Mouse (Mus musculus) embryonic fibroblast, embryonic 13.5 days (primary cell): ENCODE data around the gene Zfp62. TPM values are rescaled to one million over a fixed set of nuclear protein-coding genes. Genes with fewer than 3 reads are reported as not detected.

ENCODE experiments used
- H3K27ac ChIP-seq: 2 replicates; pipeline ENCODE4 v1.5.1; 2012; ENCODE audit warnings: low read length, control low read depth, inconsistent platforms; ENCODE audit not compliant: insufficient read depth
- H3K4me1 ChIP-seq: 2 replicates; pipeline ENCODE4 v1.6.1; 2011; ENCODE audit warnings: low read length; ENCODE audit not compliant: control insufficient read depth, insufficient read depth
- H3K4me3 ChIP-seq: 2 replicates; pipeline ENCODE4 v1.5.1; 2011; ENCODE audit warnings: mild to moderate bottlenecking, control low read depth, low read length; ENCODE audit not compliant: insufficient read depth
- CTCF ChIP-seq: IDR thresholded peaks from 2 replicates; pipeline ENCODE4 v1.5.1; 2011; ENCODE audit warnings: mild to moderate bottlenecking, control low read depth, low read length, moderate library complexity, borderline replicate concordance; ENCODE audit not compliant: insufficient read depth
- POLR2A ChIP-seq: IDR thresholded peaks from 2 replicates; pipeline ENCODE4 v1.6.1; 2011; ENCODE audit warnings: low read depth, mild to moderate bottlenecking, control low read depth, low read length, moderate library complexity
- polyA plus RNA-seq: library from polyadenylated mRNA; stranded (reverse); fragments of >200 nt; gene quantifications from 2 replicates; pipeline ENCODE4 v1.2.4, GENCODE M21; 2011; ENCODE audit warnings: low read depth; ENCODE audit not compliant: missing spikeins, insufficient read length

Zfp62 gene
- polyA plus RNA-seq, 1 experiment, result 66.0 TPM

DNA sequence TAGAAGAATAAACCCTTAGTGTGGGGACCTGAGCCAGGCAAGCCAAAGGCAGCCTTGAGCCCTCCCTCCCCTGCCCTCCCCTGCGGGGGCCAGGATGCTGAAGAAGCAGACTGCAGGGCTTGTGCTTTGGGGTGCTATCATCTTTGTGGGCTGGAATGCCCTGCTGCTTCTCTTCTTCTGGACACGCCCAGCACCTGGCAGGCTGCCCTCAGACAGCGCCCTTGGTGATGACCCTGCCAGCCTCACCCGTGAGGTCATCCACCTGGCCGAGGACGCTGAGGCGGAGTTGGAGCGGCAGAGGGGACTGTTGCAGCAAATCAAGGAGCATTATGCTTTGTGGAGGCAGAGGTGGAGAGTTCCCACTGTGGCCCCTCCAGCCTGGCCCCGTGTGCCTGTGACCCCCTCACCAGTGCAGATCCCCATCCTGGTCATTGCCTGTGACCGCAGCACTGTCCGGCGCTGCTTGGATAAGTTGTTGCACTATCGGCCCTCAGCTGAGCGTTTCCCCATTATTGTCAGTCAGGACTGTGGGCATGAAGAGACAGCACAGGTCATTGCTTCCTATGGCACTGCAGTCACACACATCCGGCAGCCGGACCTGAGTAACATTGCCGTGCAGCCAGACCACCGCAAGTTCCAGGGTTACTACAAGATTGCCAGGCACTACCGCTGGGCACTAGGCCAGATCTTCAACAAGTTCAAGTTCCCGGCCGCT lies 57.7 kb downstream of the Zfp62 start:
- TF ChIP-seq POLR2A, result no peak
- TF ChIP-seq CTCF, result no peak
- H3K4me3 ChIP-seq, result no peak overlapping the region
- no peak overlapping the region for H3K27ac ChIP-seq
- H3K4me1 ChIP-seq, result no peaks in the 10 kb centered on the region

DNA sequence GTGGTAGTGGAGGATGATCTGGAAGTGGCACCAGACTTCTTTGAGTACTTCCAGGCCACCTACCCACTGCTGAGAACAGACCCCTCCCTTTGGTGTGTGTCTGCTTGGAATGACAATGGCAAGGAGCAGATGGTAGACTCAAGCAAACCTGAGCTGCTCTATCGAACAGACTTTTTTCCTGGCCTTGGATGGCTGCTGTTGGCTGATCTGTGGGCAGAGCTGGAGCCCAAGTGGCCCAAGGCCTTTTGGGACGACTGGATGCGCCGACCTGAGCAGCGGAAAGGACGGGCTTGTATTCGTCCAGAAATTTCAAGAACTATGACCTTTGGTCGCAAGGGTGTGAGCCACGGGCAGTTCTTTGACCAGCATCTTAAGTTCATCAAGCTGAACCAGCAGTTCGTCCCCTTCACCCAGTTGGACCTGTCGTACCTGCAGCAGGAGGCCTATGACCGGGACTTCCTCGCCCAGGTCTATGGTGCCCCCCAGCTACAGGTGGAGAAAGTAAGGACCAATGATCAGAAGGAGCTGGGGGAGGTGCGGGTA lies 58.3 kb downstream of the Zfp62 start:
- Histone ChIP-seq H3K4me3 (no peak overlapping the region), H3K27ac (no peak overlapping the region), H3K4me1 (no peaks in the 10 kb centered on the region)
- TF ChIP-seq POLR2A (no peak), CTCF (no peak)

DNA sequence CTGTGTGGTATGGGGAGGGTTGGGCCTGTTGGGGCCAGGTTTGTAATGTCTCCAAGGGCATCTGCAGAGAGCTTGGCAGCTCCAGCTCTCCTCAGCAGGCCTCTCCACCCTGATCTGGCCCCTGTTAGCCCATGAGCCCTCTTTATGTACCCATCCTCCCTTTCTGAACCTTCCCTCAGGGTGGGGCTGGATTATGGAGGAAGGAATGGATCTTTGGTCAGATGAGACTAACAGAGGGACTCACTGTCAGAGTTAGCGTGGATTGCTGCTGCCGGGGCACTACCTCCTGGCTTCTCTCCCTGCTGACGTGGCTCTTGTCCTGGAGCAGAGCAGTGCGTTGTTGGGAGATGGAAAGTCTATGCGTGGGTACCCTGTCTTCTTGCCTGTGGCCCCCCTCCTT lies 59.2 kb downstream of the Zfp62 start:
- H3K4me1 ChIP-seq, result no peaks in the 10 kb centered on the region
- H3K4me3 ChIP-seq, result no peak overlapping the region
- no peak overlapping the region for H3K27ac ChIP-seq
- TF ChIP-seq POLR2A (no peak), CTCF (no peak)

DNA sequence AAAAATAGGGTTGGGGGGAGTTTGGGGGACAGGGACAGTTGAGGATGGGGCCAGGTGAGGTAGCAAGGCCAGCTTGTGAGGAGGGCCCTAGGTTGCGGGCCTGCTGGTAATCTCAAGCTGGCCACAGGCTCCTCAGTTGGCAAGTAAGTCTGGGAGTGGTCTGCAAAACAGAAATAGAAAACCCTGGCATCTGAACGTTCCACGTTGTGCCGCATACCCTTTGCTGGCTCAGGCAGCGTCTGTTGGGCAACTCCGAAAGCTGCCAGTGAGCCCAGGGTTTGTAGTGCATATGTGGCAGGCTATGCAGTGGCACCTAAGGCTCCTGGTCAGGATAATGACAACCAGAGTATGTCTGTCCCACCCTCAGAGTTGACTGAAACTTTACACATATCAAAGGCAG lies 60.1 kb downstream of the Zfp62 start:
- TF ChIP-seq POLR2A (no peak), CTCF (no peak)
- no peak overlapping the region for H3K4me3 ChIP-seq
- no peak overlapping the region for H3K27ac ChIP-seq
- H3K4me1 ChIP-seq, result no peaks in the 10 kb centered on the region

DNA sequence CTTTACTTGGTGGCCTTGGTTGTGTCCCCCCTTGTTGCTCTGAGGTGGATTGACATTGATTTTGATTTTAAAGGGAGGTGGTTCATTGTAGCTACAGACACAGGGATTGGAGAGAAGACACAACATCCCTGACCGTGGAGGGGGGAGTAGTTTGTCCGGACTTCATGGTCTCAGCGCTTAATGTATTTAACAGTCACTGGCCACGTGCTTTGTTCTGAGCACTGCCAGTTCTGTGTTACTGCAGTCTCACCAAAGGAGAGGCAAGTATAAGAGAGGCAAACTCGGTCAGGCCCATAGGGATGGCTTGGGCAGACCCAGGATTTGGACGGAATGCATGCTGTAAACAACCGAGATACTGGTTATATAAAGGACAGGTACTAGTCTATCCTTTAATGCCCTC lies 61.0 kb downstream of the Zfp62 start:
- H3K4me3 ChIP-seq, result no peak overlapping the region
- H3K27ac ChIP-seq, result no peak overlapping the region
- H3K4me1 ChIP-seq, result no peaks in the 10 kb centered on the region
- TF ChIP-seq CTCF (no peak), POLR2A (no peak)

DNA sequence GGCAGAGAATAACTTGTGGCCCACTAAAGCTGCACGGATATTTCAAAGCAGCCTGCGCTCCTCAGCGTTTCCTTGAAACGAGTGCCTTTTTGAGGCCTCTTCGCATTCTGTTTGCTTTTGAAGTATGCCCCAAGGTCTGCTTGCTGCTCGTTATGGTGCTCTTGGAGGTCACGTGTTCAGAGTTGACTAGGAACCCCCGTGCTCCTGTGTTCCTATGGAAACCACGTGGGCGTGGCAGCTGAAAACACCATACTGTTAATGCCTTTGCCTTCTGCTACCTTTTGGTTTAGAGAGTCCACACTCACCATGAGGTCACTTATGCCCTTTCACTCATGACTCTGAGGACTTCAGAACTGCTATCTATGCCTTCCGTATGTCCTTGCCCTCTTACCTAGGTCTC lies 61.5 kb downstream of the Zfp62 start:
- Histone ChIP-seq H3K4me1 (no peaks in the 10 kb centered on the region), H3K4me3 (no peak overlapping the region), H3K27ac (no peak overlapping the region)
- TF ChIP-seq CTCF (no peak), POLR2A (no peak)

DNA sequence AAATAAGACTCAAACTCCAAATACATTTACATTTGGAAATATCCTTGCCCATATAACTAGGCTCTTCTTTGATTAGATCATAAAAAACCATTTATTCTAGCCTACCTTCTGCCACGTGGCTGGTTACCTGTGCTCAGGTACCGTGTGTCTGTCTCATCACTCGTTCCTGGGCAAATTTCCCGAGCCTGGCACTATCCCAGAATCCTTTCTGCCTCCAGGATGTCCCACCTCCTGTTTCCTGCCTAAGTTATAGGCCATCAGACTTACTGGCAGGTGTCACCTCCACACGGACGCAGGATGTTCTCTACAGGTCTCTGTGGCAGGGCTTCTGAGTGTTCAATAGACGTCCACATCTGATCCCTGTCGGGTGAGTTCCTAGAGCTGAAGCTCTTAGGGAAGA lies 62.0 kb downstream of the Zfp62 start:
- TF ChIP-seq POLR2A (no peak), CTCF (no peak)
- H3K4me1 ChIP-seq, result no peaks in the 10 kb centered on the region
- H3K4me3 ChIP-seq, result no peak overlapping the region
- no peak overlapping the region for H3K27ac ChIP-seq

DNA sequence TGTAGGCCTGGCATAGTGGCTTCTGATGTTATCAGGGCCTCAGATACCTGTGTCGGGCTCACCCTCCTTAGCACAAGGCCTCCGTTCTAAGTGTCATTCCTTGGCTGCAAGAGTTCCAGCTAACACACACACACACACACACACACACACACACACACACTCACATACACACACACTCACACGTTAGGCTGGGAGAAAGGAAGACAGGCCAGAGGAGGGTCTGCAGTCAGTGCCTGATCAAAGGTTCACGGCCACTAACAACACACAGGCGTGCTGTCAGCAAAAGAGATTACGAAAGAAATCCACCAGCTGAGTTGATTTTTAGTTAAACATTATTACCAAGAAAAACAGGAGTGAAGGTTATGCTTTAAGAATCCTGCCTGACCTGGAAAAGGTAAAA lies 63.6 kb downstream of the Zfp62 start:
- Histone ChIP-seq H3K4me3 (no peak overlapping the region), H3K4me1 (no peaks in the 10 kb centered on the region), H3K27ac (no peak overlapping the region)
- TF ChIP-seq POLR2A (no peak), CTCF (no peak)

DNA sequence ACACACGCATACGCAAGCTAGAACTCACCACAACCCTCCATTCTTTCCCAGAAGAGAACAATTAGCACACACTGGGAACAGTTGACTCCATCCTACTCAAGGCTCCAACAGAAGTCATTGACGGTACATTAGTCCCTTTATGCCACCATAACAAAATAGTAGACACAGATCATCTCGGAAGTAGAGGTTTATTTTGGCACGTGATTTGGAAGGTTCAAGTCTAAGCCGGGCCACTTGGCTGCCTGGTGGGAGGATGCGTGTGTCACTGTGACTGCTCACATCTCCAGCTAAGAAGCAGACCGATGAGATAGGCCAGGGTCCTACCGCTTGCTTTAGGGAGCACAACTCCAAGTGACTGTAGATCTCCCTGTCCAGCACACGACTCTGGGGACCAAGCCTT lies 64.2 kb downstream of the Zfp62 start:
- no peaks in the 10 kb centered on the region for H3K4me1 ChIP-seq
- H3K27ac ChIP-seq, result no peak overlapping the region
- TF ChIP-seq CTCF (no peak), POLR2A (no peak)
- H3K4me3 ChIP-seq, result no peak overlapping the region

DNA sequence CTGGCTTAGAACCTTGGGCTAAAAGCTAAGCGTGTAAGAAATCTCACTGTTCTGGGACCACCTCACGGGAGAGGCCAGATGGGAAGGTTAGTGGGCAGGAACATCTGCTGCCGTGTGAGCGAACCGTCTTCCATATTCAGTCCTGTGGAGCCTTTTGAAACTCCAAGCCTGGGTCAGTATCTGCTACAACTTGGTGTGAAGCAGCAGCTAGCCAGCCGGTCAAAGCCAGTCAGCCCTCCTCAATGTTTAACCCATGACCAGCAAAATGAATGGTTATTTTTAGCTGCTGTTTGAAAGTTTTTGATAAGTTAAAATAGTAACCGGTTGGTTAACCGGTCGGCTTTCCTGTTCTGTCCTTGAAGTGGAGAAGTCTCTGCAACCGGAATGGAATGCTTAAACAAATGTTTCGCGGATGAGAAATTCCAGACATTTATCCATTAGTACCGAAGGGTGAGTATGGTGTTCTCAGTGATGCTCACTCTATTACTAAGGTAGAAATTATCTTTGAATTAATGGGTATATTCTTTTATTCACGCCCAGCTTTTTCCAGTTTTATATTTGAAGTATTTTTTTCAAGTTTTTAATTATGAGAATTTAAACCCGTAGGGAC lies 65.0 kb downstream of the Zfp62 start:
- peak overlapping the region; percentile 3; the same call in 1 of the 2 replicates for H3K27ac ChIP-seq
- TF ChIP-seq POLR2A, result no peak
- no peak for TF ChIP-seq CTCF
- H3K4me3 ChIP-seq, result no peak overlapping the region

More for the DNA sequence above, 65.0 kb downstream of the Zfp62 start:
- H3K4me1 ChIP-seq, result no peaks in the 10 kb centered on the region

Other genes with a start within 250 kb of the Zfp62 start
- gene Olfr56, start 224.4 kb upstream of the Zfp62 start, polyA plus RNA-seq, result 0.18 and 0.79 TPM in 2 replicates
- 1.5 and 3.4 TPM in 2 replicates for gene 9930111J21Rik1, start 223.9 kb upstream of the Zfp62 start, polyA plus RNA-seq
- gene Gm12185, start 211.1 kb upstream of the Zfp62 start, polyA plus RNA-seq, result 0.25 and 0.55 TPM in 2 replicates
- gene Tgtp1, start 209.1 kb upstream of the Zfp62 start, polyA plus RNA-seq, result 1.7 and 3.1 TPM in 2 replicates
- 2.4 and 6.0 TPM in 2 replicates for gene 9930111J21Rik2, start 152.1 kb upstream of the Zfp62 start, polyA plus RNA-seq
- gene Tgtp2, start 139.1 kb upstream of the Zfp62 start, polyA plus RNA-seq, result 6.4 and 6.5 TPM in 2 replicates
- gene Ifi47, start 126.7 kb upstream of the Zfp62 start, polyA plus RNA-seq, result 4.8 and 7.6 TPM in 2 replicates
- gene Olfr1396, start 88.4 kb upstream of the Zfp62 start, polyA plus RNA-seq, result not detected in 2 replicates
- gene Olfr1395, start 61.0 kb upstream of the Zfp62 start, polyA plus RNA-seq, result not detected in 2 replicates
- not detected in 2 replicates for gene Olfr1394, start 48.9 kb upstream of the Zfp62 start, polyA plus RNA-seq
- not detected in 2 replicates for gene Btnl9, start 16.1 kb upstream of the Zfp62 start, polyA plus RNA-seq
- gene Mgat1, start 40.9 kb downstream of the Zfp62 start, polyA plus RNA-seq, result 79.0 and 92.6 TPM in 2 replicates
- 0.23 TPM in 1 of 2 replicates, not detected in the other for gene Olfr1393, start 75.0 kb downstream of the Zfp62 start, polyA plus RNA-seq
- gene Olfr1392, start 82.0 kb downstream of the Zfp62 start, polyA plus RNA-seq, result not detected in 2 replicates
- not detected in 2 replicates for gene Olfr10, start 101.4 kb downstream of the Zfp62 start, polyA plus RNA-seq
- gene Olfr1391, start 119.5 kb downstream of the Zfp62 start, polyA plus RNA-seq, result not detected in 2 replicates
- gene Olfr1390, start 131.9 kb downstream of the Zfp62 start, polyA plus RNA-seq, result not detected in 2 replicates
- not detected in 2 replicates for gene Olfr1389, start 219.8 kb downstream of the Zfp62 start, polyA plus RNA-seq
- gene Olfr1388, start 233.3 kb downstream of the Zfp62 start, polyA plus RNA-seq, result not detected in 2 replicates